Mouse (Mus musculus) lung, postnatal 0 days (tissue): ENCODE data around the gene Stat4.

ENCODE experiments used
- CTCF ChIP-seq: IDR thresholded peaks from 2 replicates; pipeline ENCODE4 v1.5.1; 2016; ENCODE audit warnings: antibody characterized with exemption, mild to moderate bottlenecking
- EP300 ChIP-seq: IDR thresholded peaks from 2 replicates; pipeline ENCODE4 v1.6.1; 2016; ENCODE audit warnings: antibody characterized with exemption, mild to moderate bottlenecking, control low read depth

DNA sequence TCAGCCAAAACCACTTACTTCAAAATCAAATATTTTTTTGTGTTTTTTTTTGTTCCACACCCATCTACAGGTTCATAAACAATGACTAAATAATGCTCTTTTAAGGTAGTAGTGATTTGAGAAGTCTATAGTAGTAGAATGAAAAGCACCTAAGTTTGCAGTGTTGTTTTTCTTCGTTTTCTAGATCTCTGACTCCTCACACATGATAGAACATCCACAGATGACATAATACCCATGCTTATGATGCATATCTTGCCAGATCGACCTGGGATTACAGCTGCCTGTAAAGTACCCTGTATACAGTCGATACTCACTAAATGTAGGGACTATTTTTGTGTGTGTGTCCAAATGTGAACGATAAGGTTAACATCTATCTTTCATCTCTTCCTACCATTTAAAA, 69.0 kb downstream of the Stat4 start:
- TF ChIP-seq CTCF (no peak), EP300 (no peak)
